Mouse (Mus musculus): ENCODE data around the gene Epha10.

GRCm38 (mm10) chr4:124949488-124949887 lies 68.8 kb downstream of the Epha10 start:
- TF ChIP-seq CTCF (IDR thresholded peaks at IDR 0.05; ENCODE audit: control insufficient read depth, insufficient read depth, insufficient replicate concordance, low read depth, low read length), result no peak
- TF ChIP-seq POLR2A (IDR thresholded peaks at IDR 0.05; ENCODE audit: control insufficient read depth, low read depth, low read length), result no peak
